Mouse (Mus musculus): Measurements from ENCODE around the gene Hoxb8.

DNA sequence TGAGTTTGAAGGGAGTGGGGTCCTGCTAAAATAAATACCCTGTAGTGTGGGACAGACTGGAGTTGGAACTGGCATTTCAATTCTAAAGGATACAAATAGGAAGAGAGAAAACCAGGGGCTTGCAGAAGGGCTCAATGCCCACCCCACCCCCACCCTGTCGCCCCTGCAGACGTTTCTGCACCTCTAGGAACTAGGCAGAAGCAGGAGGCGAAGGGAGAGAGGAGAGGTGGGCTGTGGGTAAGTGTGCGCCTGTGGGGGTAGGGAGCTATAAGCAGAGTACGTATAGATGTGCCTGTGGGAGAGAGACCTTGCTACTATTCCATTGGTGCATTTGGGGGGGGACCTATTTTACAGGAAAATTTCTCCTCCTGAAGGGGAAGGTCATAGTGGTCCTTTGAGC is 46.0 kb downstream of the Hoxb8 start:
- TF ChIP-seq GATA1 (IDR thresholded peaks at IDR 0.05; ENCODE audit: borderline replicate concordance, low read length) (no peak), FLI1 (IDR thresholded peaks at IDR 0.05; ENCODE audit: low read length) (no peak)
